Mouse (Mus musculus): ENCODE data around the gene Pde8a.

DNA sequence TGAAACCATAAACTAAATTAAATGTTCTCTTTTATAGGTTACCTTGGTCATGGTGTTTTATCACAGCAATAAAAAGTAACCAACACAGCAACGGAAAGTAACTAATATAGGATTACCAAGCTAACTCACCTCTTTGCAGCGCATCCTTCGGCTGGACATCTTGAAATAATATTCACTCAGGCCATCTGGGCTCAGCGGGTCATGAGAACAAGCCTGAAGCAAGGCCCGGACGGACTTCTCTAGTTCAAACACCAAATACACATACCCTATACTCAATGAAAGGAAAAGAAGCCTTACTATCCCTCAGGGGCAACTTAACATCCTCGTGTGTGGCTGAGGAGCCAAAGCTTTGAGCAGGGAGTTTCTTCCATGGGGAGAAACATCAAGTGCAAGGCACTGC, 142.3 kb downstream of the Pde8a start:
- TF ChIP-seq CTCF (IDR thresholded peaks at IDR 0.05; ENCODE audit: extremely low read depth, insufficient read depth, low read length) = no peak
- TF ChIP-seq POLR2A (IDR thresholded peaks at IDR 0.05; ENCODE audit: extremely low read depth, insufficient read depth, low read length) = no peak
